Mouse (Mus musculus) spleen, adult 2 months (tissue): Measurements from ENCODE around the gene Gas2.

Experiments used
- CTCF ChIP-seq: fragments of 200-500 bp; IDR thresholded peaks from 2 replicates; pipeline ENCODE4 v1.5.1; 2011; ENCODE audit warnings: mild to moderate bottlenecking, inconsistent platforms; ENCODE audit not compliant: insufficient read depth, insufficient read length, insufficient replicate concordance; ENCODE audit errors: extremely low read depth
- POLR2A ChIP-seq: fragments of 200-500 bp; IDR thresholded peaks from 2 replicates; pipeline ENCODE4 v1.6.1; 2011; ENCODE audit warnings: low read depth, low read length, inconsistent platforms

- TF ChIP-seq POLR2A (no peak), CTCF (no peak)
These were observed 31.2 kb downstream of the Gas2 start for GRCm38 (mm10) chr7:51893008-51893407.
